Mouse (Mus musculus) liver, embryonic 11.5 days (tissue): ENCODE results near the gene Zfp710. TPM values are rescaled to one million over a fixed set of nuclear protein-coding genes. Genes with fewer than 3 reads are reported as not detected.

Experiments used
- ATAC-seq: fragments of 200-750 bp; cut with Nextera tagmentation; replicated peaks from 2 replicates; pipeline ENCODE4 v1.8.0; 2017; ENCODE audit warnings: moderate number of reproducible peaks, mild to moderate bottlenecking, moderate TSS enrichment, moderate library complexity; ENCODE audit not compliant: low FRiP score
- DNase-seq: peaks from one replicate; pipeline ENCODE4 v3.0.0-alpha.2; 2017; ENCODE audit warnings: low spot score
- H3K27ac ChIP-seq: fragments of 300-500 bp; sonication (generic); 2 replicates; pipeline ENCODE4 v1.5.1; 2014; ENCODE audit warnings: mild to moderate bottlenecking, low read depth, low read length, control low read depth
- H3K27me3 ChIP-seq: fragments of 300-500 bp; sonication (generic); replicated peaks from 2 replicates; pipeline ENCODE4 v1.6.1; 2014; ENCODE audit warnings: low read length, mixed read lengths; ENCODE audit not compliant: control insufficient read depth, insufficient read depth
- H3K36me3 ChIP-seq: fragments of 300-500 bp; sonication (generic); 2 replicates; pipeline ENCODE4 v1.6.1; 2014; ENCODE audit warnings: mild to moderate bottlenecking, low read length, moderate library complexity, mixed read lengths; ENCODE audit not compliant: control insufficient read depth, insufficient read depth
- H3K4me1 ChIP-seq: fragments of 300-500 bp; sonication (generic); replicated peaks from 2 replicates; pipeline ENCODE4 v1.6.1; 2014; ENCODE audit warnings: low read length, mixed read lengths; ENCODE audit not compliant: control insufficient read depth, insufficient read depth
- H3K4me2 ChIP-seq: fragments of 300-500 bp; sonication (generic); 2 replicates; pipeline ENCODE4 v1.6.1; 2014; ENCODE audit warnings: mild to moderate bottlenecking, control low read depth, moderate library complexity
- H3K4me3 ChIP-seq: fragments of 300-500 bp; sonication (generic); 2 replicates; pipeline ENCODE4 v1.5.1; 2014; ENCODE audit warnings: low read depth, low read length, control low read depth
- H3K9ac ChIP-seq: fragments of 300-500 bp; sonication (generic); 2 replicates; pipeline ENCODE4 v1.6.1; 2014; ENCODE audit warnings: low read depth, low read length, control low read depth
- H3K9me3 ChIP-seq: fragments of 300-500 bp; sonication (generic); 2 replicates; pipeline ENCODE4 v1.6.1; 2016; ENCODE audit warnings: low read length, inconsistent platforms, mixed read lengths; ENCODE audit not compliant: control insufficient read depth
- WGBS: fragments of 180-500 bp; shearing (Covaris S2); extraction: QIAGEN DNeasy Blood & Tissue Kit; methylation state at CpG from one replicate; pipeline ENCODE4 v1.1.7; 2014; 5-methylcytosine and 5-hydroxymethylcytosine counted together
- polyA plus RNA-seq: library from polyadenylated mRNA; unstranded; fragments of >200 nt; fragmentation: Nextera tagmentation; extraction: Ambion mirVana; gene quantifications from 2 replicates; pipeline ENCODE4 v1.2.1, GENCODE M21; 2014

Zfp710 gene
- polyA plus RNA-seq, 1 experiment from 2014 or later = 11.8 TPM

GRCm38 (mm10) chr7:80025391-80026117 lies 940 bp downstream of the Zfp710 start:
- H3K9me3 ChIP-seq = no peaks in the 10 kb centered on the region
- peak overlapping the region; percentile 98 for H3K4me2 ChIP-seq
- H3K9ac ChIP-seq = peak overlapping the region; percentile 93
- WGBS = under 1% methylated on average over 28 of the region's 28 CpGs
- H3K27me3 ChIP-seq = no peaks in the 10 kb centered on the region
- ATAC-seq (no peak; the same call in 1 of the 2 replicates), DNase-seq (no peak)
- H3K4me3 ChIP-seq = peak overlapping the region; percentile 90
- H3K27ac ChIP-seq = peak overlapping the region; percentile 95
- no peaks in the 10 kb centered on the region for H3K36me3 ChIP-seq
- peaks cover 21% of the 10 kb centered on the region for H3K4me1 ChIP-seq

- Histone ChIP-seq H3K4me1 (peaks cover 25% of the 10 kb centered on the region), H3K9ac (peak overlapping the region; percentile 93), H3K27ac (peak overlapping the region; percentile 95), H3K4me3 (peak overlapping the region; percentile 90), H3K36me3 (no peaks in the 10 kb centered on the region), H3K27me3 (no peaks in the 10 kb centered on the region), H3K4me2 (peak overlapping the region; percentile 98), H3K9me3 (no peaks in the 10 kb centered on the region)
- under 1% methylated on average over 49 of the region's 59 CpGs for WGBS
- DNase-seq = peak; percentile 72
- peak; percentile 30; the same call in 1 of the 2 replicates for ATAC-seq
Measured at GRCm38 (mm10) chr7:80026118-80026989, 1.7 kb downstream of the Zfp710 start.

- under 1% methylated on average over 45 of the region's 71 CpGs for WGBS
- H3K27me3 ChIP-seq = no peaks in the 10 kb centered on the region
- peak overlapping the region; percentile 98 for H3K4me2 ChIP-seq
- H3K27ac ChIP-seq = peak overlapping the region; percentile 84
- no peaks in the 10 kb centered on the region for H3K36me3 ChIP-seq
- H3K4me1 ChIP-seq = peaks cover 32% of the 10 kb centered on the region
- peak overlapping the region; percentile 93 for H3K9ac ChIP-seq
- DNase-seq (peak; percentile 77), ATAC-seq (0 out of 2 replicates have a peak, but pooled peaks have one; percentile 9)
- H3K9me3 ChIP-seq = no peaks in the 10 kb centered on the region
- peak overlapping the region; percentile 90 for H3K4me3 ChIP-seq
Measured at GRCm38 (mm10) chr7:80026990-80027635, 2.5 kb downstream of the Zfp710 start.

GRCm38 (mm10) chr7:80027636-80028417 lies 3.2 kb downstream of the Zfp710 start:
- peak; percentile 55 for DNase-seq
- peaks cover 40% of the 10 kb centered on the region for H3K4me1 ChIP-seq
- H3K4me2 ChIP-seq = peak overlapping the region; percentile 98
- peak overlapping the region; percentile 90 for H3K4me3 ChIP-seq
- H3K9ac ChIP-seq = peak overlapping the region; percentile 93
- ATAC-seq = no peak
- no peaks in the 10 kb centered on the region for H3K9me3 ChIP-seq
- 7% methylated on average over 23 of the region's 23 CpGs for WGBS
- no peaks in the 10 kb centered on the region for H3K36me3 ChIP-seq
- H3K27me3 ChIP-seq = no peaks in the 10 kb centered on the region
- H3K27ac ChIP-seq = peak overlapping the region; percentile 84

GRCm38 (mm10) chr7:80028418-80028720 lies 3.8 kb downstream of the Zfp710 start:
- no peaks in the 10 kb centered on the region for H3K36me3 ChIP-seq
- H3K4me3 ChIP-seq = peak overlapping the region; percentile 90
- ATAC-seq = no peak
- H3K9me3 ChIP-seq = no peaks in the 10 kb centered on the region
- 28% methylated on average over 3 of the region's 3 CpGs for WGBS
- peak overlapping the region; percentile 84; the same call in 1 of the 2 replicates for H3K27ac ChIP-seq
- no peak for DNase-seq
- peak overlapping the region; percentile 93; the same call in 1 of the 2 replicates for H3K9ac ChIP-seq
- no peaks in the 10 kb centered on the region for H3K27me3 ChIP-seq
- peak overlapping the region; percentile 98 for H3K4me2 ChIP-seq
- peaks cover 45% of the 10 kb centered on the region for H3K4me1 ChIP-seq

GRCm38 (mm10) chr7:80030009-80030408 lies 5.4 kb downstream of the Zfp710 start:
- H3K4me1 ChIP-seq = peaks cover 53% of the 10 kb centered on the region
- DNase-seq = no peak
- H3K27ac ChIP-seq = no peak overlapping the region
- no peaks in the 10 kb centered on the region for H3K9me3 ChIP-seq
- no peak overlapping the region for H3K4me2 ChIP-seq
- no peaks in the 10 kb centered on the region for H3K27me3 ChIP-seq
- H3K36me3 ChIP-seq = no peaks in the 10 kb centered on the region
- H3K4me3 ChIP-seq = no peak overlapping the region
- no peak for ATAC-seq
- H3K9ac ChIP-seq = no peak overlapping the region

GRCm38 (mm10) chr7:80030486-80030885 lies 5.9 kb downstream of the Zfp710 start:
- ATAC-seq = no peak
- Histone ChIP-seq H3K36me3 (no peaks in the 10 kb centered on the region), H3K4me3 (no peak overlapping the region), H3K27me3 (no peaks in the 10 kb centered on the region), H3K9me3 (no peaks in the 10 kb centered on the region), H3K4me1 (peaks cover 54% of the 10 kb centered on the region), H3K9ac (no peak overlapping the region), H3K4me2 (no peak overlapping the region), H3K27ac (no peak overlapping the region)
- DNase-seq = no peak
- 80% methylated on average over 8 of the region's 8 CpGs for WGBS

- ATAC-seq = no peak
- H3K4me3 ChIP-seq = no peak overlapping the region
- peaks cover 59% of the 10 kb centered on the region for H3K4me1 ChIP-seq
- H3K27ac ChIP-seq = no peak overlapping the region
- no peak for DNase-seq
- no peak overlapping the region for H3K4me2 ChIP-seq
- H3K27me3 ChIP-seq = no peaks in the 10 kb centered on the region
- no peaks in the 10 kb centered on the region for H3K9me3 ChIP-seq
- H3K36me3 ChIP-seq = no peaks in the 10 kb centered on the region
- WGBS = 91% methylated on average over 8 of the region's 8 CpGs
- H3K9ac ChIP-seq = no peak overlapping the region
Measured at GRCm38 (mm10) chr7:80030987-80031386, 6.4 kb downstream of the Zfp710 start.
